Mouse (Mus musculus): ENCODE measurements around the gene Rab27a. TPM values are rescaled to one million over a fixed set of nuclear protein-coding genes. Genes with fewer than 3 reads are reported as not detected.

The Rab27a gene
- polyA plus RNA-seq, 1 experiment = 14.8 TPM

DNA sequence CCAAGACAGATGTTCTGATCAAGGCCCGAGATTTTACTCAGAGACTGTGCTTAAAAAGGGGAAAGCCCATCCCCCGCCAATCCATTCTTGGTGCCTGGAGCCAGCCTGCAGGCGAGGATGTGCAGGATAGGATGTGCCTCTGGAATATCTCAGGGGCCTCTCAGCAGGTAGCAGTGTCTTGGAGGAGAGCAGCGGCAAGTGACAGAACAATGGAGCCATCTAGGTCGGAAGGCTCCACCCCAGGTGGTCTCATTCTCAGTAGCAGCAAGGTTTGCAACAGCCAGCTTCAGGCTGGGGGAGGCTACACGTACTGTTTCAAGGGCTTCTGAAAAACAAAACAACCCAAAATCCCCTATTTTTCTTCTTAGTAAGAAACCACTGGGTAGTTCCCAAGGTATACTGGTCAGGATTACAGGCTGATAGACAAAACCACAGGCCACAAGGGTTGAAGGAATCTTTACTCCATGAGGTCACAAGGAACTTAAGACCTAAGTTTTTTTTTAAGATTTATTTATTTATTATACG, 35.2 kb downstream of the Rab27a start:
- Histone ChIP-seq H3K27ac (ENCODE audit: control insufficient read depth, insufficient read depth, low read depth, low read length) (no peak overlapping the region), H3K27me3 (ENCODE audit: control insufficient read depth, insufficient read depth, low read length) (no peaks in the 10 kb centered on the region), H3K4me1 (ENCODE audit: control insufficient read depth, insufficient read depth, low read length) (no peaks in the 10 kb centered on the region), H3K4me3 (ENCODE audit: control insufficient read depth, low read depth, low read length) (no peak overlapping the region), H3K36me3 (ENCODE audit: control insufficient read depth, insufficient read depth, low read length) (no peaks in the 10 kb centered on the region)
- TF ChIP-seq POLR2A (IDR thresholded peaks at IDR 0.05; ENCODE audit: control insufficient read depth, low read depth, low read length) (no peak), CTCF (IDR thresholded peaks at IDR 0.05; ENCODE audit: control insufficient read depth, insufficient read depth, insufficient replicate concordance, low read depth, low read length) (no peak)

GRCm38 (mm10) chr9:73082291-73083000, 37.8 kb downstream of the Rab27a start:
- Histone ChIP-seq H3K4me1 (ENCODE audit: control insufficient read depth, insufficient read depth, low read length) (no peaks in the 10 kb centered on the region), H3K27ac (ENCODE audit: control insufficient read depth, insufficient read depth, low read depth, low read length) (no peak overlapping the region), H3K4me3 (ENCODE audit: control insufficient read depth, low read depth, low read length) (no peak overlapping the region), H3K27me3 (ENCODE audit: control insufficient read depth, insufficient read depth, low read length) (no peaks in the 10 kb centered on the region), H3K36me3 (ENCODE audit: control insufficient read depth, insufficient read depth, low read length) (no peaks in the 10 kb centered on the region)
- no peak for TF ChIP-seq POLR2A (IDR thresholded peaks at IDR 0.05; ENCODE audit: control insufficient read depth, low read depth, low read length)
- no peak for TF ChIP-seq CTCF (IDR thresholded peaks at IDR 0.05; ENCODE audit: control insufficient read depth, insufficient read depth, insufficient replicate concordance, low read depth, low read length)

DNA sequence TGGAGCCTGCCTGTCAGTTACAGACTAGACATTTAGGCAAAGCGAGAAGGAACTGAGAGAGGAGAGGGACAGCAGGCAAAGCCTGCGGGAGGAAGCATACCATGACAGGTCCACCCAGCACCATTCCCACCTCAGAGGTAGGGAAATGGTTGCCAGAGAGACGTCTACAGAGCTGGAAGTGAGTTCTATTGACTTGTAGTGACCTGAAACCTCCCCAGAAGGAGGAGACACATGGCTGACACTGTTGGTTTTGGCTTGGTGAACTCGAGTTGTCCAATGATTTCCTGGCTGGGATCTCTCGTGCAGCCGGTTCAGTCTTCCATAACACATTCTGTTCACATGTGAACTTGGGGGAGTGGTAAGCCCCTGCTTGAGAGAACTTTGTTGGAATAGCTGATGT, 39.3 kb downstream of the Rab27a start:
- no peaks in the 10 kb centered on the region for H3K36me3 ChIP-seq (ENCODE audit: control insufficient read depth, insufficient read depth, low read length)
- no peak for TF ChIP-seq CTCF (IDR thresholded peaks at IDR 0.05; ENCODE audit: control insufficient read depth, insufficient read depth, insufficient replicate concordance, low read depth, low read length)
- no peak for TF ChIP-seq POLR2A (IDR thresholded peaks at IDR 0.05; ENCODE audit: control insufficient read depth, low read depth, low read length)
- H3K4me3 ChIP-seq (ENCODE audit: control insufficient read depth, low read depth, low read length) = no peak overlapping the region
- no peak overlapping the region for H3K27ac ChIP-seq (ENCODE audit: control insufficient read depth, insufficient read depth, low read depth, low read length)
- no peaks in the 10 kb centered on the region for H3K27me3 ChIP-seq (ENCODE audit: control insufficient read depth, insufficient read depth, low read length)
- H3K4me1 ChIP-seq (ENCODE audit: control insufficient read depth, insufficient read depth, low read length) = no peaks in the 10 kb centered on the region

GRCm38 (mm10) chr9:73085845-73086244, 41.2 kb downstream of the Rab27a start:
- no peak overlapping the region for H3K4me3 ChIP-seq (ENCODE audit: control insufficient read depth, low read depth, low read length)
- no peak overlapping the region for H3K27ac ChIP-seq (ENCODE audit: control insufficient read depth, insufficient read depth, low read depth, low read length)
- no peaks in the 10 kb centered on the region for H3K36me3 ChIP-seq (ENCODE audit: control insufficient read depth, insufficient read depth, low read length)
- no peaks in the 10 kb centered on the region for H3K27me3 ChIP-seq (ENCODE audit: control insufficient read depth, insufficient read depth, low read length)
- no peaks in the 10 kb centered on the region for H3K4me1 ChIP-seq (ENCODE audit: control insufficient read depth, insufficient read depth, low read length)
- no peak for TF ChIP-seq CTCF (IDR thresholded peaks at IDR 0.05; ENCODE audit: control insufficient read depth, insufficient read depth, insufficient replicate concordance, low read depth, low read length)
- no peak for TF ChIP-seq POLR2A (IDR thresholded peaks at IDR 0.05; ENCODE audit: control insufficient read depth, low read depth, low read length)

DNA sequence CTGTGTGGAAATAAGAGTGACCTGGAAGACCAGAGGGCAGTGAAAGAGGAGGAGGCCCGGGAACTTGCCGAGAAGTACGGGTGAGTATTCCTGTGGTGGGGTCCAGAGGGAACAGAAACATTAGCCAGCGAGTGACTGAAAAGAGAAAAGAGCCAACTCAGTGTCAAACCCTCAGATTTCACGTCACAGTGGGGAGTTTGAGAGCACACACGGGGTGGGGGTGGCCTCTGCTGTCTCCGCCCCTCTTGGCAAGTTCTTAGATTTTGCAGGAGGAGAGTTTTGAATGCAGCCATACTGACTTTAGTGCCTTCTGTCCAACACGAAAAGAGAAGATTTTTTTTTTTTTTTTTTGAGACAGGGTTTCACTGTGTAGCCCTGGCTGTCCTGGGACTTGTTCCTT, 42.5 kb downstream of the Rab27a start:
- H3K4me3 ChIP-seq (ENCODE audit: control insufficient read depth, low read depth, low read length) = no peak overlapping the region
- no peaks in the 10 kb centered on the region for H3K36me3 ChIP-seq (ENCODE audit: control insufficient read depth, insufficient read depth, low read length)
- no peaks in the 10 kb centered on the region for H3K27me3 ChIP-seq (ENCODE audit: control insufficient read depth, insufficient read depth, low read length)
- TF ChIP-seq POLR2A (IDR thresholded peaks at IDR 0.05; ENCODE audit: control insufficient read depth, low read depth, low read length) (no peak), CTCF (IDR thresholded peaks at IDR 0.05; ENCODE audit: control insufficient read depth, insufficient read depth, insufficient replicate concordance, low read depth, low read length) (no peak)
- H3K4me1 ChIP-seq (ENCODE audit: control insufficient read depth, insufficient read depth, low read length) = no peaks in the 10 kb centered on the region
- no peak overlapping the region for H3K27ac ChIP-seq (ENCODE audit: control insufficient read depth, insufficient read depth, low read depth, low read length)

GRCm38 (mm10) chr9:73087581-73087980, 42.9 kb downstream of the Rab27a start:
- no peaks in the 10 kb centered on the region for H3K4me1 ChIP-seq (ENCODE audit: control insufficient read depth, insufficient read depth, low read length)

GRCm38 (mm10) chr9:73089222-73089920, 44.7 kb downstream of the Rab27a start:
- no peak for TF ChIP-seq CTCF (IDR thresholded peaks at IDR 0.05; ENCODE audit: control insufficient read depth, insufficient read depth, insufficient replicate concordance, low read depth, low read length)
- Histone ChIP-seq H3K36me3 (ENCODE audit: control insufficient read depth, insufficient read depth, low read length) (no peaks in the 10 kb centered on the region), H3K4me3 (ENCODE audit: control insufficient read depth, low read depth, low read length) (no peak overlapping the region), H3K4me1 (ENCODE audit: control insufficient read depth, insufficient read depth, low read length) (no peaks in the 10 kb centered on the region; the same call in 1 of the 2 replicates), H3K27ac (ENCODE audit: control insufficient read depth, insufficient read depth, low read depth, low read length) (no peak overlapping the region), H3K27me3 (ENCODE audit: control insufficient read depth, insufficient read depth, low read length) (no peaks in the 10 kb centered on the region)

More at GRCm38 (mm10) chr9:73087581-73087980, 42.9 kb downstream of the Rab27a start:
- no peaks in the 10 kb centered on the region for H3K27me3 ChIP-seq (ENCODE audit: control insufficient read depth, insufficient read depth, low read length)
- H3K4me3 ChIP-seq (ENCODE audit: control insufficient read depth, low read depth, low read length) = no peak overlapping the region
- TF ChIP-seq POLR2A (IDR thresholded peaks at IDR 0.05; ENCODE audit: control insufficient read depth, low read depth, low read length) (no peak), CTCF (IDR thresholded peaks at IDR 0.05; ENCODE audit: control insufficient read depth, insufficient read depth, insufficient replicate concordance, low read depth, low read length) (no peak)
- no peak overlapping the region for H3K27ac ChIP-seq (ENCODE audit: control insufficient read depth, insufficient read depth, low read depth, low read length)
- H3K36me3 ChIP-seq (ENCODE audit: control insufficient read depth, insufficient read depth, low read length) = no peaks in the 10 kb centered on the region

Measured in testis, adult 2 months (tissue).